Mouse (Mus musculus): ENCODE data around the gene Pxdn. TPM values are rescaled to one million over a fixed set of nuclear protein-coding genes. Genes with fewer than 3 reads are reported as not detected.
A peak's percentile ranks its signal among the peaks of the same experiment; 100 is the strongest.

Gene Pxdn
- polyA plus RNA-seq, 1 experiment from 2014 or later, result 18.4 TPM

DNA sequence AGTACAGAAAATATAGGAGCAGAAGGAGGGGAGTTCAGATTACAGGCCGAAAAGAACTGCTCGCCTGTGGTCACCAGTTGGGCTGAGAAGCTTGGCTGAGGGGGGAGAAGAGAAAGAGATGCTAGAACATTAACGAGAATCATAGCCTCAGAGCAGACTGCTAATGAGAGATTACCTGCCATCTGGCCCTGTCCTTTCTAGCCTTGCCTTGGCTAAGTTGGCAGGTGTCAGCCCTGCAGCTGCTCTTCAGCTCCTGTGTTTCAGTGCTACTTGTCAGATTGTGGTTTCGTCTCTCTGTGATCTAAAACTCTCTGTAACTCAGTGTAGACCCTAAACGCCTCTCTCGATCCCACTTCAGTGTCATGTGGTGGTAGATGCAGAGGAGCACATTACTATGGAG, 20.6 kb upstream of the Pxdn start:
- ATAC-seq, result no peak
- 88% methylated on average over 6 of the region's 6 CpGs for WGBS
- no peaks in the 10 kb centered on the region for H3K4me1 ChIP-seq (replicated peaks; ENCODE audit: control insufficient read depth, insufficient read depth, low read length)

DNA sequence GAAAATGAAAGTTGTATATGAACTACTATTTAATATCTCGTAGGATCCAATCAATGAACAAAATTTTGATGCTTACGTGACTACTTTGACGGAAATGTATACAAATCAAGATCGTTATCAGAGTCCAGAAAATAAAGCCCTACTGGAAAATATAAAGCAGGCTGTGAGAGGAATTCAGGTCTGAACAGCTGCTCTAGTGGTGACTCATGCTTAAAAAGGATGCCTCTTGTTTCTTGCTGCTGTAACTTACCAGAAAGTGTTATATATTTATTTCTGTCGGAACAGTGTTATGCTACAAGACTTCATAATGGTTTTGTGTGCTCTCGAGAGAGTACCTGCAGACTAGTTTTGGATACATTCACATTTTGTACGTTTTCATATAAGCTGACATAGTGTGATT, 17.1 kb upstream of the Pxdn start:
- H3K4me1 ChIP-seq (replicated peaks; ENCODE audit: control insufficient read depth, insufficient read depth, low read length), result no peaks in the 10 kb centered on the region
- no peaks in the 10 kb centered on the region for H3K27me3 ChIP-seq (replicated peaks; ENCODE audit: control insufficient read depth, insufficient read depth, low read length)
- H3K9me3 ChIP-seq (ENCODE audit: control insufficient read depth), result no peaks in the 10 kb centered on the region
- ATAC-seq, result no peak
- no peak overlapping the region for H3K4me2 ChIP-seq (replicated peaks; ENCODE audit: low read depth)
- no peak for TF ChIP-seq CTCF (IDR thresholded peaks at IDR 0.05; ENCODE audit: low read depth)
- 66% methylated on average over 7 of the region's 7 CpGs for WGBS
- H3K9ac ChIP-seq (ENCODE audit: low read depth, low read length), result no peak overlapping the region
- H3K4me3 ChIP-seq (ENCODE audit: low read depth, low read length), result no peak overlapping the region
- H3K36me3 ChIP-seq (ENCODE audit: control insufficient read depth, insufficient read depth), result no peaks in the 10 kb centered on the region
- H3K27ac ChIP-seq (ENCODE audit: low read depth, low read length), result no peak overlapping the region

More for the DNA sequence above, 20.6 kb upstream of the Pxdn start:
- TF ChIP-seq CTCF (IDR thresholded peaks at IDR 0.05; ENCODE audit: low read depth), result no peak
- H3K36me3 ChIP-seq (ENCODE audit: control insufficient read depth, insufficient read depth), result no peaks in the 10 kb centered on the region
- H3K27ac ChIP-seq (ENCODE audit: low read depth, low read length), result no peak overlapping the region
- H3K4me3 ChIP-seq (ENCODE audit: low read depth, low read length), result no peak overlapping the region
- no peaks in the 10 kb centered on the region for H3K27me3 ChIP-seq (replicated peaks; ENCODE audit: control insufficient read depth, insufficient read depth, low read length)
- H3K9ac ChIP-seq (ENCODE audit: low read depth, low read length), result no peak overlapping the region
- H3K4me2 ChIP-seq (replicated peaks; ENCODE audit: low read depth), result no peak overlapping the region
- no peaks in the 10 kb centered on the region for H3K9me3 ChIP-seq (ENCODE audit: control insufficient read depth)

DNA sequence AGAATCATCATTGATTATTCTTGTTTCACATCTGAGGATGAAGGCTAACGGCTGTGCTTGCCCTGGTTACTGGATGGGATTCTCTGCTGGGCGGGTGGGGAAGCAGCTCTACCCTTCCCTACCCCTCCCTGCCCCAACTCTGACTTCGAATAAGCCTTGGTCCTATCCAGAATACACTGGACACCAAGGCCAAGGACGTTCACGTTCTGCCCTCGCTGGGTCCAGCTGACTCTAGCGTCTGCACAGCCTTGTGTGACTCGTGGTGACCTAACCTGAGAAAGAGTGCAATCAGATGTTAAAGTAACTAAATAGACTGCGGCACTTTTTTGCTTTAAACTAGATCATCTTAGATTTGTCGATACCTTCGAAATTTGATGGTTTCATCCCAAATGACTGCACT, 15.9 kb upstream of the Pxdn start:
- Histone ChIP-seq H3K4me2 (replicated peaks; ENCODE audit: low read depth) (no peak overlapping the region), H3K36me3 (ENCODE audit: control insufficient read depth, insufficient read depth) (no peaks in the 10 kb centered on the region), H3K27ac (ENCODE audit: low read depth, low read length) (no peak overlapping the region), H3K4me3 (ENCODE audit: low read depth, low read length) (no peak overlapping the region), H3K27me3 (replicated peaks; ENCODE audit: control insufficient read depth, insufficient read depth, low read length) (no peaks in the 10 kb centered on the region), H3K4me1 (replicated peaks; ENCODE audit: control insufficient read depth, insufficient read depth, low read length) (no peaks in the 10 kb centered on the region), H3K9me3 (ENCODE audit: control insufficient read depth) (no peaks in the 10 kb centered on the region), H3K9ac (ENCODE audit: low read depth, low read length) (no peak overlapping the region)
- TF ChIP-seq CTCF (IDR thresholded peaks at IDR 0.05; ENCODE audit: low read depth), result no peak
- 77% methylated on average over 11 of the region's 11 CpGs for WGBS
- no peak for ATAC-seq

DNA sequence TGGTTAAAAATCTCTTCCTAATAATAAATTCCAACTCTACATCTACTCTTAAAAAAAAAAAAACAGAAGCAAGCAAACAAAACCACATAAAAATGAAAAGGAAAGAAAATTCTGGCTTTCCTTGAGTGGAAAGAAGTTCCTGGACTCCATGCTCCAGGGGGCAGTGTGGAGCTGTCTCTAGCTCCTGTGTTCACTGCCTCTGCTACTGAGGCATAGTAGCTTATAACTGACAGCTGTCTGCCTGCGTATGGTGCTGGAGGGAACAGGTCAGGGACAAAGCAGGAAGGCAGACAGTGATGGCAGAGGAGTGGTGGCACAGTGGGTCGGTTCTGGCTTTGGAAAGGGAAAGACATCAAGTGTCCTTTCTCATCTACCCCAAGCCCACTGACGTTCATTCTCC, 10.5 kb upstream of the Pxdn start:
- no peaks in the 10 kb centered on the region for H3K27me3 ChIP-seq (replicated peaks; ENCODE audit: control insufficient read depth, insufficient read depth, low read length)
- peak; percentile 81 for TF ChIP-seq CTCF (IDR thresholded peaks at IDR 0.05; ENCODE audit: low read depth)
- H3K27ac ChIP-seq (ENCODE audit: low read depth, low read length), result no peak overlapping the region
- H3K9ac ChIP-seq (ENCODE audit: low read depth, low read length), result no peak overlapping the region
- H3K4me2 ChIP-seq (replicated peaks; ENCODE audit: low read depth), result no peak overlapping the region
- no peaks in the 10 kb centered on the region for H3K36me3 ChIP-seq (ENCODE audit: control insufficient read depth, insufficient read depth)
- 34% methylated on average over 3 of the region's 3 CpGs for WGBS
- no peaks in the 10 kb centered on the region for H3K9me3 ChIP-seq (ENCODE audit: control insufficient read depth)
- no peaks in the 10 kb centered on the region for H3K4me1 ChIP-seq (replicated peaks; ENCODE audit: control insufficient read depth, insufficient read depth, low read length)
- no peak for ATAC-seq
- H3K4me3 ChIP-seq (ENCODE audit: low read depth, low read length), result no peak overlapping the region

DNA sequence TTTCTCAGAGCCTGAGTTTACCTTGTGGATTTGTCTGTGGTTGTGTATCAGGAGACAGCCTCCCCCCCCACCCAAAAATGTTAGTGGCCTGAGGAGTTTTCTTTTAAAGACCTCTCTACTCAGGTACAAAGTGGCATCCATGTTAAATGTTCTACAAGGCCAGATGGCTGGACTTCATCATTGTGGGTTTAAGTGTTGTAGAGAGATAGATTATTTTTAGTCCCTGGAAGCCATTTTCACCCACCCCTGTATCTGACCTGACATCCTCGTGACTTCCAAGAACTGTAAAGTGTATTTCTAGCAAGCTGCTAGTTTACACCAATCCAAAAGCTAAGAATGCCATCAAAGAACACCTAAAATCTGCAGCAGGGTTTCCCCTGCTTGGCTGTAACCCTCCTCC, 6.8 kb upstream of the Pxdn start:
- H3K4me3 ChIP-seq (ENCODE audit: low read depth, low read length), result no peak overlapping the region
- no peak overlapping the region for H3K27ac ChIP-seq (ENCODE audit: low read depth, low read length)
- H3K27me3 ChIP-seq (replicated peaks; ENCODE audit: control insufficient read depth, insufficient read depth, low read length), result no peaks in the 10 kb centered on the region
- TF ChIP-seq CTCF (IDR thresholded peaks at IDR 0.05; ENCODE audit: low read depth), result no peak
- WGBS, result 40% methylated on average over 1 of the region's 1 CpGs
- no peak overlapping the region for H3K4me2 ChIP-seq (replicated peaks; ENCODE audit: low read depth)
- ATAC-seq, result no peak
- H3K9ac ChIP-seq (ENCODE audit: low read depth, low read length), result no peak overlapping the region
- no peaks in the 10 kb centered on the region for H3K36me3 ChIP-seq (ENCODE audit: control insufficient read depth, insufficient read depth)
- H3K9me3 ChIP-seq (ENCODE audit: control insufficient read depth), result no peaks in the 10 kb centered on the region
- H3K4me1 ChIP-seq (replicated peaks; ENCODE audit: control insufficient read depth, insufficient read depth, low read length), result no peaks in the 10 kb centered on the region

DNA sequence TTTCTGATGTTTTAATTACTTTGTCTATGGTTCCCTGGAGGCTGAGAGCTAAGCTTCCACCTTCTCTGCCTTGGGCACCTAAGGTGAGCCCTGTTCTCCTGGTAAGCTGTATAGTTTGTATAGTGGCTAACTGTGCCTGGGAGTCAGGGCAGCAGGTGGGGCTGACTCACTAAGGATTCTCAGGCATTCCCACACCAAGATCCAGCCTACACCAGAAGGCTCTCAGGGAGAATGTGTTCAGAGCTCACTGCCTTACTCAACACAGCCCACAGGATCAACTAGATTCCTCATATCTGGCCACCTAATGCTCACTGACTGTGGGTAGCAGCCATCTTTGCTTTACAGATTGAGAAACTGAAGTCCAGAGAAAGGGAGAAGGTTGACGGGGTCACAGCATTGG, 4.5 kb upstream of the Pxdn start:
- Histone ChIP-seq H3K4me1 (replicated peaks; ENCODE audit: control insufficient read depth, insufficient read depth, low read length) (peaks cover 4% of the 10 kb centered on the region; the same call in 1 of the 2 replicates), H3K9me3 (ENCODE audit: control insufficient read depth) (no peaks in the 10 kb centered on the region), H3K36me3 (ENCODE audit: control insufficient read depth, insufficient read depth) (no peaks in the 10 kb centered on the region), H3K9ac (ENCODE audit: low read depth, low read length) (no peak overlapping the region), H3K27ac (ENCODE audit: low read depth, low read length) (no peak overlapping the region), H3K4me3 (ENCODE audit: low read depth, low read length) (no peak overlapping the region), H3K4me2 (replicated peaks; ENCODE audit: low read depth) (no peak overlapping the region), H3K27me3 (replicated peaks; ENCODE audit: control insufficient read depth, insufficient read depth, low read length) (no peaks in the 10 kb centered on the region)
- no peak for TF ChIP-seq CTCF (IDR thresholded peaks at IDR 0.05; ENCODE audit: low read depth)
- 95% methylated on average over 1 of the region's 1 CpGs for WGBS
- no peak for ATAC-seq

DNA sequence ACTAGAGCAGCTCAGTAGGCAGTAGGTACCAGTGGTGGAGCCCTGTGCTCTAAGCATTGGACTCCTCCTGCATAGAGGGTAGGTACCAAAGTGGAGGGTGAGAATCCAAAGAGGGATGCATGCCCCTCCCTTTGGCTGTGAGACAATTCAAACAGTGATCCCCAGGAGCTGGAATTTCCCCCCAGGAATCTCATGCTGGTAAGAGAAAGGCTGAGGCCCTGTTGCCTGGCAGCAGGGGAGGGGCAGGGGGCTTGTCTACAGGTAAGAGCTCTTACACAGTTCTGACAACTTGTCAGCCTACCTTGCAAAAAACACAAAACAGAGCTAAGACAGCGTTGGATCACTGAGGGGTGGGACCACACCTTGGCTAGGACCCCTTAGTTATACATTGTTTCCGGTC, 3.9 kb upstream of the Pxdn start:
- 60% methylated on average over 2 of the region's 2 CpGs for WGBS
- Histone ChIP-seq H3K9ac (ENCODE audit: low read depth, low read length) (no peak overlapping the region), H3K27me3 (replicated peaks; ENCODE audit: control insufficient read depth, insufficient read depth, low read length) (no peaks in the 10 kb centered on the region), H3K4me2 (replicated peaks; ENCODE audit: low read depth) (no peak overlapping the region), H3K9me3 (ENCODE audit: control insufficient read depth) (no peaks in the 10 kb centered on the region), H3K36me3 (ENCODE audit: control insufficient read depth, insufficient read depth) (no peaks in the 10 kb centered on the region), H3K27ac (ENCODE audit: low read depth, low read length) (no peak overlapping the region), H3K4me1 (replicated peaks; ENCODE audit: control insufficient read depth, insufficient read depth, low read length) (peaks cover 4% of the 10 kb centered on the region; the same call in 1 of the 2 replicates), H3K4me3 (ENCODE audit: low read depth, low read length) (no peak overlapping the region)
- ATAC-seq, result no peak
- no peak for TF ChIP-seq CTCF (IDR thresholded peaks at IDR 0.05; ENCODE audit: low read depth)

Data from intestine, postnatal 0 days (tissue).